Mouse (Mus musculus) mature B cell (primary cell): Measurements from ENCODE around the gene Spout1.

Experiments used
- in situ Hi-C: fragments of 300-500 bp; cut with MboI; formaldehyde crosslinking; loops from 2 replicates; pipeline ENCODE4 v1.14.3; 2019

Gene Spout1

GRCm38 (mm10) chr2:30177700-30178675 lies at the start of gene Spout1:
TSS of gene Spout1 (minus strand) at chr2:30178459.
- in situ Hi-C loops = no loop called here

- in situ Hi-C loops = no loop called here
These were observed 38.0 kb upstream of the Spout1 start for GRCm38 (mm10) chr2:30216293-30216692.

GRCm38 (mm10) chr2:30215493-30215892 lies 37.2 kb upstream of the Spout1 start:
- in situ Hi-C loops = no loop called here

- in situ Hi-C loops = no loop called here
These were observed 36.5 kb upstream of the Spout1 start for GRCm38 (mm10) chr2:30214745-30215144.

GRCm38 (mm10) chr2:30212951-30213350 lies 34.7 kb upstream of the Spout1 start:
- in situ Hi-C loops = no loop called here

- in situ Hi-C loops = no loop called here
These were observed 33.9 kb upstream of the Spout1 start for GRCm38 (mm10) chr2:30212169-30212545.

- in situ Hi-C loops = no loop called here
These were observed 33.3 kb upstream of the Spout1 start for GRCm38 (mm10) chr2:30211408-30212168.

- in situ Hi-C loops = no loop called here
These were observed 29.6 kb upstream of the Spout1 start for GRCm38 (mm10) chr2:30207886-30208285.

- in situ Hi-C loops = no loop called here
These were observed 29.1 kb upstream of the Spout1 start for GRCm38 (mm10) chr2:30207401-30207800.

GRCm38 (mm10) chr2:30205629-30206357 lies 27.5 kb upstream of the Spout1 start, which contains the start of gene Kyat1:
TSS of gene Kyat1 (minus strand) at chr2:30205847.
- in situ Hi-C loops = no loop called here

GRCm38 (mm10) chr2:30205255-30205628 lies 27.0 kb upstream of the Spout1 start:
- in situ Hi-C loops = no loop called here

GRCm38 (mm10) chr2:30203439-30203838 lies 25.2 kb upstream of the Spout1 start:
- in situ Hi-C loops = no loop called here

- in situ Hi-C loops = no loop called here
These were observed 22.2 kb upstream of the Spout1 start for GRCm38 (mm10) chr2:30200388-30200925.

GRCm38 (mm10) chr2:30199984-30200383 lies 21.7 kb upstream of the Spout1 start:
- in situ Hi-C loops = no loop called here

GRCm38 (mm10) chr2:30198021-30198420 lies 19.8 kb upstream of the Spout1 start:
- in situ Hi-C loops = no loop called here

- in situ Hi-C loops = no loop called here
These were observed 16.4 kb upstream of the Spout1 start for GRCm38 (mm10) chr2:30194656-30195055.

- in situ Hi-C loops = no loop called here
These were observed 13.7 kb upstream of the Spout1 start for GRCm38 (mm10) chr2:30191790-30192580.

- in situ Hi-C loops = no loop called here
These were observed 7.4 kb upstream of the Spout1 start for GRCm38 (mm10) chr2:30185681-30186080.

- in situ Hi-C loops = no loop called here
These were observed 7.0 kb upstream of the Spout1 start for GRCm38 (mm10) chr2:30185276-30185675.

- in situ Hi-C loops = no loop called here
These were observed 5.5 kb upstream of the Spout1 start for GRCm38 (mm10) chr2:30183721-30184120.

GRCm38 (mm10) chr2:30182424-30182823 lies 4.2 kb upstream of the Spout1 start:
- in situ Hi-C loops = no loop called here
